Mouse (Mus musculus): ENCODE measurements around the gene Fam43b. TPM values are rescaled to one million over a fixed set of nuclear protein-coding genes. Genes with fewer than 3 reads are reported as not detected.

The Fam43b gene
- polyA plus RNA-seq, 1 experiment from 2014 or later: not detected

DNA sequence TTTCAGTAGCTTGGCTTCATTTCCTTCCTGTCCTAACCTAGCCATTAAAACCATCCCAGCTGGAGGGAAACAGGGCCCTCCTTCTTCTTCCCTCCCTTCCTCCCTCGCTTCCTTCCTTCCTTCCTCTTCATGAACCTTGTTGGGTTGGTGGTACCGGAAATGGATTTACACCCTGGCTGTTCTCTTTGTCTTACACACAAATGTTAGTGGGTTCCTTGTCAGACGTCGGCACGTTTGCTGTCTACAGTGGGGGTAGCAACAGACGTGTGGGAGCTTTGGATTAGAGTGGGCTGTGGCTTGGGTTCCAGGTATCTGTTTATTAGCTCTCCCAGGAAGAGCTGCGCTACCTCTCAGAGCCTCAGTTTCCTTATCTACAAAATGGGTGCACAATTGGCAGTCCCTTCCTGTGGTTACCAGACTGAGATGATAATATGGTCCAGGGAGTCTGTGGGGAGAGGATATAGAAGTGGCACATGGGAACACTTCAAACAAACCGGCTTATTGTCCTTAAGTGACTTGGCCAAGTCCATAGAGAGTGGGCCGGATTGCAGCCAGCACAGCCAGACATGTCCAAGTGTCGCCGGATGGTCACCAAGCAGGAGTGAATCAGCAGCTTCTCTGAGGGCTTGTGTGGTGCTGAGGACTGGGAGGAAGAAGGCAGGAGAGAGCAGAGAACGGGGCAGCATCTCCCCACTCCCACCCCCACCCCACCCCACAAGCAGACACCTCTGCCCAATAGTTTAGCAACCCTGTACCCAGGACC is 27.6 kb downstream of the Fam43b start:
- H3K79me2 ChIP-seq (ENCODE audit: inconsistent target): no peaks in the 10 kb centered on the region
- H3K27ac ChIP-seq: no peak overlapping the region
- H3K4me3 ChIP-seq (ENCODE audit: inconsistent target): no peak overlapping the region
- 37% methylated on average over 11 of the region's 12 CpGs for whole genome bisulfite sequencing (ENCODE audit: missing documents)
- no peaks in the 10 kb centered on the region for H3K36me3 ChIP-seq (ENCODE audit: inconsistent target)

- WGBS (ENCODE audit: missing documents): 4% methylated on average over 34 of the region's 34 CpGs
- H3K4me3 ChIP-seq (ENCODE audit: inconsistent target): no peak within 1 kb of the TSS
- H3K79me2 ChIP-seq (ENCODE audit: inconsistent target): no peaks in the 10 kb centered on the region
- no peaks in the 10 kb centered on the region for H3K36me3 ChIP-seq (ENCODE audit: inconsistent target)
- H3K27ac ChIP-seq: no peak within 1 kb of the TSS
Observed at GRCm38 (mm10) chr4:138367641-138368497, 28.5 kb downstream of the Fam43b start, which contains the start of gene Cda. Cda (minus strand) TSS chr4:138367992.

DNA sequence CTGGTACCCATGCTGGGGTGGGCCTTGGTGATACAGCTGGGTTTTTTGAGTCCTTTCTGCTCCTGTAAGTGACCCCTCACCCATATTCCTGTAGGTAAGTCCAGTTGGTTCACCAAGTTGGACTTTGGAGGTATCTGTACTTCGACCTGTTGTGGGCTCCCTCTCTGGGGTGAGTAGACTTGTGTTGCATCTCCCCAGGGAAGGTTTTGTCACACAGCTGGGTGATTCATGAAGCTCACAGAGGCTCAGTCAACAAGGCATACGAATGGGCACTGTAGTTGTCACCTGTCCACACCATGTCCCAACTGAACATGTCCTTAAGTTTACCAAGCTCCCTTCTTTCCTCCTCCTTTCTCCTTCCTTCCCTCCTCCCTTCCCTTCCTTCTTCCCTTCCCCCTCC is 29.8 kb downstream of the Fam43b start:
- Histone ChIP-seq H3K4me3 (ENCODE audit: inconsistent target) (no peak overlapping the region), H3K79me2 (ENCODE audit: inconsistent target) (no peaks in the 10 kb centered on the region), H3K27ac (no peak overlapping the region), H3K36me3 (ENCODE audit: inconsistent target) (no peaks in the 10 kb centered on the region)
- 86% methylated on average over 2 of the region's 2 CpGs for WGBS (ENCODE audit: missing documents)

DNA sequence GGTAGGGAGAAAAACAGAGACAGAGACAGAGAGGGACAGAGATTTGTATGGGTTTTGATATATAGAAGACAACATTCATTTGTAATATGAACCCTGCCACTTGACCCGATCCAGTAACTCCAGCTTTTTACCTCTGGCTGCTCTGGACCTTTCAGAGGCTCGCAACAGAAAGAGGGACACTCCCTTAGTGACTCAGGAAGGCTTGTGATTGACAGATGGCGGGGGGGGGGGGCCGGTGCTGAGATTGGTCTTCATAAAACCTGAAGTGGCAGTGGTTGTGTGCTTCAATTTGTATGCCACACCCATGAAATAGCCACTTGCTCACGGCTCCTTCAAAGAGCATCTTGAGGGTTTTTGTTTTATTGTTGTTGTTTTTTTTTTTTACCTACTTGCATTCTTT is 32.8 kb downstream of the Fam43b start:
- H3K27ac ChIP-seq: no peak overlapping the region
- no peak overlapping the region for H3K4me3 ChIP-seq (ENCODE audit: inconsistent target)

DNA sequence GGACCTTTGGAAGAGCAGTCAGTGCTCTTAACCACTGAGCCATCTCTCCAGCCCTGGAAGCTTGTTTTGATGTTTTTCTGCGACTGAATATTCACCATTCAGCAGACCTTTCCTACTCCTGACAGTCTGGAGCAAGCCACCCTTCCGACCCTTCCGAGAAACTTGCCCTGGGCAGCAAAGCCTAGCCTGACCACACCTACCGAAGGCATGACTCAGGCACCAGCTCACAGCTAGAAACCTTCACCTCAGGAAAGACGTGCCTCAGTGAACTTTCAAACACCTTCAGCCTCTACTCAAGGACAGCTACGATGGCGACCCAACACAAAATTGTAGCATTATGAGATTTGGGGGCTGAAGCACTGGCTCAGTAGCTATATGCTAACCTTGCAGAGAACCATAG is 33.4 kb downstream of the Fam43b start:
- no peak overlapping the region for H3K4me3 ChIP-seq (ENCODE audit: inconsistent target)
- H3K36me3 ChIP-seq (ENCODE audit: inconsistent target): no peaks in the 10 kb centered on the region
- no peaks in the 10 kb centered on the region for H3K79me2 ChIP-seq (ENCODE audit: inconsistent target)
- no peak overlapping the region for H3K27ac ChIP-seq
- WGBS (ENCODE audit: missing documents): 92% methylated on average over 7 of the region's 7 CpGs

More for the DNA sequence above, 32.8 kb downstream of the Fam43b start:
- no peaks in the 10 kb centered on the region for H3K36me3 ChIP-seq (ENCODE audit: inconsistent target)
- no peaks in the 10 kb centered on the region for H3K79me2 ChIP-seq (ENCODE audit: inconsistent target)
- WGBS (ENCODE audit: missing documents): 68% methylated on average over 5 of the region's 5 CpGs

DNA sequence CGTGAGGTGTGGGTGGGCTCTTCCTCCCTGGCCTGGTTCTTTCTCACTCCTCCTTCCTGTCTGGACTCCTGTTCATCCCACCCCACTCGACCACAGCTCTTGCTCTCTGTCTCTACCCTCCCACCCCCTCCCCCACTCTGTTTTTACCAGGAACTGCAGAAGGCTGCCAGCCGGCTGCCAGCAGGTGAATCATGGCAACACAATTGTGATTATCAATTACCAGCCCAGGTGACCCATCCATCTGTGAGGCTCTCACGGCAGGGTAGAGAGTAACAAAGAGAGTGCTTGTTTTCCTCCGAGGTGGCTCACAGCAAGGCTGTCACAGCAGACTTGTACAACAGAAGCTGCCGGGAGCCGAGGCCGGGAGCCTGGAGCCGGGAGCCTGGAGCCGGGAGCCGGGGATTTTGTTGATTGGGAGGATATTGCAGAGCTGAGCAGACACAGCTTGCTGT is 34.9 kb downstream of the Fam43b start:
- H3K36me3 ChIP-seq (ENCODE audit: inconsistent target): no peaks in the 10 kb centered on the region
- H3K27ac ChIP-seq: no peak overlapping the region
- H3K79me2 ChIP-seq (ENCODE audit: inconsistent target): no peaks in the 10 kb centered on the region
- whole genome bisulfite sequencing (ENCODE audit: missing documents): 49% methylated on average over 11 of the region's 11 CpGs
- no peak overlapping the region for H3K4me3 ChIP-seq (ENCODE audit: inconsistent target)

DNA sequence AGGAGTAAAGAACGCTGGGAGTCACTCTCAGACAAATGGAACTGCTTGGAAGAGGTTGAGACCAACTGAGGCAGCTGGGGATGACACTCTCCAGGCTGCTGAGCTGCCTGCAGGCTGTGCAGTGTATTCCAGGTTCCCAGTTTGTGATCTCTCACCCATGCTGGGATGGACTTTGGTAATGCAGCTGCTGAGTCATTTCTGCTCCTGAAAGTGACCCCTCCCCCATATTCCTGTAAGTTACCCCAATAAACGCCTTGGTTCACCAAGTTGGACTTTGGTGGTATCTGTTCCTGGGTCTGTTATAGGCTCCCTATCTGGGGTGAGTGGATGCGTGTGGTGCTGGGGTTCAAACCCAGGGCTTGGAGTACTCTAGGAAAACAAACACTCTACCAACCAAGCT is 38.2 kb downstream of the Fam43b start:
- 68% methylated on average over 3 of the region's 3 CpGs for WGBS (ENCODE audit: missing documents)
- H3K4me3 ChIP-seq (ENCODE audit: inconsistent target): no peak overlapping the region
- H3K27ac ChIP-seq: no peak overlapping the region
- H3K36me3 ChIP-seq (ENCODE audit: inconsistent target): no peaks in the 10 kb centered on the region
- H3K79me2 ChIP-seq (ENCODE audit: inconsistent target): no peaks in the 10 kb centered on the region

DNA sequence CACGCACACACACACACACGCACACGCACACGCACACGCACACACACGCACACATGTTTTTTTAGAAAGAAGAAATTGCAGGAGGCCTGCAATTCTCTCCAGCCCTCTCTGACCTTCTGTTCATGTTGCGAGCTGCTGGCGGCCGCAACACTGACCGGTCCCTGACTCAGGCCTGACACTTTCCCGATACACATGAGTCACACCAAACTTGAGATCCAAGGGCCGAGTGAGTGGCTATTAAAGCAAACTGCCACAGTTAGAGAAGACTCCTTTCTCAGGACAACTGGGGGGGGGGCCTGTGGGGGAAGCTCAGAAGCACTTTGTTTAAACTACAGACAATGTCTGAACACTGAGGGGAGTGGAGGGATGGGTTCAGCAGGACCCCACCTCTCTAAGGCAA is 39.8 kb downstream of the Fam43b start:
- Histone ChIP-seq H3K79me2 (ENCODE audit: inconsistent target) (no peaks in the 10 kb centered on the region), H3K27ac (no peak overlapping the region), H3K36me3 (ENCODE audit: inconsistent target) (no peaks in the 10 kb centered on the region), H3K4me3 (ENCODE audit: inconsistent target) (no peak overlapping the region)
- 91% methylated on average over 12 of the region's 12 CpGs for WGBS (ENCODE audit: missing documents)

DNA sequence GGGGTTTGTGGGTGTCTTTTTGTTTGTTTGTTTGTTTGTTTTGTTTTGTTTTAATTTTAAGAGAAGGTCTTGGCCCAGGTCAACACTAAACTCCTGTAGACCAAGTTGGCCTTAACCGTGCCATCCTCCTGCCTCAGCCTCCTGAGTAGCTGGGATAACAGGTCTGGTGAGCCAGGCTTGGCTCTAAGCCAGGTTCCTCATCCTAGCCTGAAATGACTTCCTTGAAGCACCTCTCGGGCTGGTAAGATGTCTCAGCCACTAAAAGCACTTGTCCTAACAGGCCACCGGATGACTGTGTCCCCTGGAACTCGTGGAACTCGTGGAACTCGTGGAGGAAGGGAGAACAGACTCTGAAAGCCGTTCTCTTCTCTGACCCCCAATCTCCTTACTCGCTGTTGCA is 40.2 kb downstream of the Fam43b start:
- H3K79me2 ChIP-seq (ENCODE audit: inconsistent target): no peaks in the 10 kb centered on the region
- 88% methylated on average over 8 of the region's 8 CpGs for WGBS (ENCODE audit: missing documents)
- no peak overlapping the region for H3K27ac ChIP-seq
- no peaks in the 10 kb centered on the region for H3K36me3 ChIP-seq (ENCODE audit: inconsistent target)
- H3K4me3 ChIP-seq (ENCODE audit: inconsistent target): no peak overlapping the region

DNA sequence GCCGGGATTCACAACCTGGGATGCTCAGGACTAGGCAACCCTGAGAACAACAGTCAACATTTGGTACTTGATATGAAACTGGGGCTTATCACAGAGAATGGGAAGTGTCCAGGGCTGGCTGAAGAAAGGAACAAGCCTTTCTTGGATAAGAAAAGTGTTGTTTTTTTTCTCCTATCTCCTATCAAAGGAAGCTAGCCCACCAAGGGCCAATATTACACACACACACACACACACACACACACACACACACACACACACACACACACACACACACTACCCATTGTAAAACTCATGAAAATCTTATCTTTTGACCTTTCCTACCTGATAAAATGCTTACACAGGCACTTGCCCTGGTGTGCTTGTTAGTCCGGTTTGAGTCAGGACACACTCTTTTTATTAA is 40.8 kb downstream of the Fam43b start:
- WGBS (ENCODE audit: missing documents): 85% methylated on average over 2 of the region's 2 CpGs
- no peak overlapping the region for H3K27ac ChIP-seq
- no peaks in the 10 kb centered on the region for H3K36me3 ChIP-seq (ENCODE audit: inconsistent target)
- no peak overlapping the region for H3K4me3 ChIP-seq (ENCODE audit: inconsistent target)
- no peaks in the 10 kb centered on the region for H3K79me2 ChIP-seq (ENCODE audit: inconsistent target)

- WGBS (ENCODE audit: missing documents): 75% methylated on average over 10 of the region's 10 CpGs
- H3K27ac ChIP-seq: no peak overlapping the region
Observed at GRCm38 (mm10) chr4:138353438-138354171, 42.7 kb downstream of the Fam43b start.

DNA sequence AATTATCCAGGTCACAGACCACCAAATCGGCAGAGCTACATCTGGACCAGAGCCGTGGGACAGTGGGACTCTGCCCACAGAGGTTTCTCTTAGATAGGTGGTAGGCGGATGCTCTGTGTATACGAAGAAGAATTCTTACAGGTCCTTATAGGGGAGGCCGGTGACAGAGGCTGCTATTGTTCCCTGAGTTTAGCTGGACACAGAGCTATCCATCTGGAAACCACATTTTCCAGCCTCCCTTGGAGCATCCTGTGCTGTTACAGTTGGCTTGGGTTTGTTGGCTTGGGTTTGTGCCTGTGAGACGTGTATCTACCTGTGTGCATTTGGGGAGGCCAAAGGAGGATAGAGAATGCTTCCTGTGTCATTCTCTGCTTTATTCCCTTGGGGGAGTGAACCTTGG is 43.6 kb downstream of the Fam43b start:
- H3K4me3 ChIP-seq (ENCODE audit: inconsistent target): no peak overlapping the region
- WGBS (ENCODE audit: missing documents): 90% methylated on average over 6 of the region's 6 CpGs
- no peaks in the 10 kb centered on the region for H3K79me2 ChIP-seq (ENCODE audit: inconsistent target)
- H3K27ac ChIP-seq: no peak overlapping the region
- no peaks in the 10 kb centered on the region for H3K36me3 ChIP-seq (ENCODE audit: inconsistent target)

More at GRCm38 (mm10) chr4:138353438-138354171, 42.7 kb downstream of the Fam43b start:
- Histone ChIP-seq H3K79me2 (ENCODE audit: inconsistent target) (no peaks in the 10 kb centered on the region), H3K4me3 (ENCODE audit: inconsistent target) (no peak overlapping the region), H3K36me3 (ENCODE audit: inconsistent target) (no peaks in the 10 kb centered on the region)

DNA sequence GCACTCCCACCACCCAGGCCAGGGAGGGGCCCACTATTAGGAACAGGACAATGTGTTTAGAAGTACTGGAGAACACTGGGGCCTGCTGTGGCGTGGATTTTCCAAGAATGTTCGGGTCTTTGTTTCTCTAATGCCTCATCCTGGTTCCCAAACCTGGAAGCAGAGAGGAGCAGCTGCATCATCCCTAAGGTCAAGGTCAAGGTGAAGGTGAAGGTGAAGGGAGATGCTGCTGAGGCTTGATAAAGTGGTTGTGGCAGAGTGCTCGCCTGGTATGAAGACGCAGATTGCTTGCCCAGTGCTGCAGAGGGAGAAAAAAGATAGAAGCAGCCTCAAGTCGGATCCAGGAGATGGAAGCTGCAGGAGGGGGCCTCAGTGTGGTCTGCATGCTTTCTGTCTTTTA is 44.5 kb downstream of the Fam43b start:
- Histone ChIP-seq H3K4me3 (ENCODE audit: inconsistent target) (no peak overlapping the region), H3K79me2 (ENCODE audit: inconsistent target) (no peaks in the 10 kb centered on the region), H3K27ac (no peak overlapping the region), H3K36me3 (ENCODE audit: inconsistent target) (no peaks in the 10 kb centered on the region)
- 92% methylated on average over 5 of the region's 5 CpGs for WGBS (ENCODE audit: missing documents)

DNA sequence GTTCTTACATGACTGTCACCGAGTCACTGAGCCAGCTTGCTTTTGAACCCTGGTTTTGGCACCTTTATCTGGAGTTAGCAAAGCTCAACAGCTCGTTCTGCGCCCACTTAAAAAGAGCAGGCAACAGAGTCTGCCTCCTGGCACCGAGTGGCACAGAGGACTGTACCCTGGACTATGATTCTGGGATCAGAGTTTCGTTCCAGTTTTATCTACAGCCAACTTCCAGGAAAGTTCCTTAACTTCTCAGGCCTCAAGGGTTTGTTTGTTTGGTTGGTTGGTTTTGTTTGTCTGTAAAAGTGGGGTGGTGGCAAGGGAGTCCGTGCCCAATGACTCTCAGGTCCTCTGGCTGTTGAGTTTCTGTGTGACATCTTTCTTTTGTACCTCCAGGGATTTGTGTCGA is 47.6 kb downstream of the Fam43b start:
- 95% methylated on average over 7 of the region's 7 CpGs for WGBS (ENCODE audit: missing documents)
- H3K79me2 ChIP-seq (ENCODE audit: inconsistent target): no peaks in the 10 kb centered on the region
- H3K27ac ChIP-seq: no peak overlapping the region
- no peak overlapping the region for H3K4me3 ChIP-seq (ENCODE audit: inconsistent target)
- no peaks in the 10 kb centered on the region for H3K36me3 ChIP-seq (ENCODE audit: inconsistent target)

All from macrophage (primary cell).